Mouse (Mus musculus) cerebellum, postnatal 25 days (tissue): ENCODE results near the gene Slc16a13.

Experiments used
- DNase-seq, 2 experiments: peaks; one replicate each; pipeline ENCODE4 v3.0.0; 2021; ENCODE audit warnings: mixed read lengths in 2 of 2

Gene Slc16a13

DNA sequence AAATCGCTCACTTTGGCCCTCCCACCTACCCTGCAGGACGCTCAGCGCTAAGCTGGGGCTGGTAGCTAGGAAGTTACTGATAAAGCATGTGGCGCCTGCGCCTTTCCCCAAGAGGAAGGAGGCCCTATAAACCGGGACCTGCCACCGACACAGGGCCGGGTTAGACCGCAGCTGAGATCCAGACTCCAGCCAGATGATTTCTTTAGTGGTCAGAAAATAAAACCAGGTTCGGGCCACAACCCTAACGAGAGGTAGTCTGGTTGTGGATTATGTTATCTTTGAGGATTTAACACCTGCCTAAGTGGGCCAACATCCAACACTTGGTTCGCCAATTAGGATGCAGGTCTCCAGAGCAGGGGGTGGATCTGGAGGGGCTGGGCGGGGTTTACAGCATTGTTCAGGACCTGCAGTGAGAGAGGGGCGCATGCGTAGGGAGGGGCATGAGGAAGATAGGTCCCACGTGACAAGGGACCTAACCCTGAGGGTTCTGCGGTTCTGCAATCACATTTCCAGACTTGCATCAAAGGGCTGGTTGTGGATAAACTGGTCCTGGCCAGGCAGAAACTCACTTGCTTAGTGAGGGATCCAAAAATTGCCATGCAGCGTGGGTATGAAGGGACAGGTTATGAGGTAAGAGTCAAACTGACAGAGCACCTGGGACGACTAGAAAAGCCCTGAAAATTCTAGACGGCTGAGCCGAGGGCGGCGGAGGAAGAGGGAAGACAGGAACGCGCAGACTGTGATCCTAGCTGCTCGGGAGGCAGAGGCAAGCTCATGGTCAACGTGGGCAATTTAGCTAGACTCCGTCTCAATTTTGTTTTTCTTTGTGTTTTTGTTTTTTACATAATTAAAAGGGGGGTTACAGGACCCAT is at the start of gene Slc16a13:
Gene Slc16a13, minus strand, starts transcription at position 334 of the 872 bp plus-strand sequence.
- peak; percentile 95 to 98 for DNase-seq

DNA sequence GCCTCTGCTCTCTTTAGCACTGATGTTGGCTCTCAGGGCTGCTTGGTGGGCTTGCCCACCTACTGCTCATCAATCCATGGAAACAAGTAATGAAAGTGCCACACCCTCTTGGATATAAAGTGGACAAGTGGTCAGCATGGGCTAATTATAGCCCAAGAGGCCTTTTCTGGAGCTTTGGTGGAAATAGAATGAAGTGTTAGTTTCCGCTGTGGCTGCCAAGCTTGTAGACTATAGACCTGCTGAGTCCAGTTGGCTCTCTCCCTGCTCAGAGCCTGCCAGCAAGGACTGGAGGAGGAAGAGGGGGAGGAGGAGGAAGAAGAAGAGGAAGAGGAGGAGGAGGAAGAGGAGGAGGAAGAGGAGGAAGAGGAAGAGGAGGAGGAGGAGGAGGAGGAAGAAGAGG is 45.5 kb upstream of the Slc16a13 start:
- peak; percentile 38 to 57 for DNase-seq

DNA sequence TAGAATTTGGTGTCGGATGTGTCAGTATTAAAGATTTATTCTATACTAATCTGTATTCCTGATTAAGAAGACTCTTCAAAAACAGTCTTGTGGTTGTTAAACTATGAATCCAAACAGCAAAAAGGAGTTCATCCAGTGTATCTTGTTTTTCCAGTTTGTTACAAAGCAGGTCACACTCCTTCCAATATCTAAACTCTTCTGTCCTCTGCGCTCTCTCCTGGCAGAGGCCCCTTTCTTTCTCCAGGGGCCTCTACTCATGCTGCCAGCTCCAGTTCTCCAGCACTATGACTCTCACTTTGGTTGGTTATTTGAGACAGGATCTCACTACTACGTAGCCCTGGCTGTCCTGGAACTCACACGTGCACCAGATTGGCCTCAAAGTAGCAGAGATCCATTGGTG is 45.0 kb upstream of the Slc16a13 start:
- DNase-seq, result no peak

DNA sequence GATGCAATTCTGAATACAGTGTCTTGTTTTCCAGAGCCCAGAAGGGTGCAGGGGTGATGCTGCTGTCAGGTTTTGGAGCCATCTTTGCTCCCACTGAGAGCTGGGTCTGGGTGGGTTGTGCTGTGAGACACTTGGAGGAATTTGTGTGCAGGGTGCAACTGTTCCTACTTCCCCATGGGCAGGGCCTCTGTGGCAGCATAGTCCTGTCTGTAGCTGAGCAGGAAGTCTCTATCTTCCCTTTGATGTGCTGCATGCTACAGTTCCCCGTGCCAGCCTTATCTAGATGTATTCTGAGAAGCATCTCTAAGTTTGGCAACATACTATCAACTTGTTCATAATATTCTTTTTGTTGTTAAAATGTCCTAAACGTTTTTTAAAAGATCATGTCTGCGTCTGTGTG is 44.4 kb upstream of the Slc16a13 start:
- DNase-seq, result no peak

DNA sequence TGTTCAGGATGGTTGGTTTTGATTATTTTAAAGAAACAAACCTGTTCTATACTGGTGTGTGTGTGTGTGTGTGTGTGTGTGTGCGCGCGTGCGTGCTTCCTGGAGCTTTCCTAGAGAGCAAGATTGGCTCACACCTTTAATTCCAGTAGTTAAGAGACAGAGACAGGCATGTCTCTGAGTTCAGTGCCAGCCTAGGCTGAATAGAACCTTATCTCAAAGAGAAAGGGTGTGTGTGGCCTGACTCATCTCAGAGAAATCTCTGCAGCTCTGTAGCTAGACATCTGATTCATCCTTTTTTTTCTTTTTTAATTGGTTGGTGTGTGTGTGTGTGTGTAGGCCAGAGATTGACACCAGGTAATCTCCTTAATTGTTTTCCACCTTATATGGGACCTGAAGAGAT is 38.2 kb upstream of the Slc16a13 start:
- no peak for DNase-seq

DNA sequence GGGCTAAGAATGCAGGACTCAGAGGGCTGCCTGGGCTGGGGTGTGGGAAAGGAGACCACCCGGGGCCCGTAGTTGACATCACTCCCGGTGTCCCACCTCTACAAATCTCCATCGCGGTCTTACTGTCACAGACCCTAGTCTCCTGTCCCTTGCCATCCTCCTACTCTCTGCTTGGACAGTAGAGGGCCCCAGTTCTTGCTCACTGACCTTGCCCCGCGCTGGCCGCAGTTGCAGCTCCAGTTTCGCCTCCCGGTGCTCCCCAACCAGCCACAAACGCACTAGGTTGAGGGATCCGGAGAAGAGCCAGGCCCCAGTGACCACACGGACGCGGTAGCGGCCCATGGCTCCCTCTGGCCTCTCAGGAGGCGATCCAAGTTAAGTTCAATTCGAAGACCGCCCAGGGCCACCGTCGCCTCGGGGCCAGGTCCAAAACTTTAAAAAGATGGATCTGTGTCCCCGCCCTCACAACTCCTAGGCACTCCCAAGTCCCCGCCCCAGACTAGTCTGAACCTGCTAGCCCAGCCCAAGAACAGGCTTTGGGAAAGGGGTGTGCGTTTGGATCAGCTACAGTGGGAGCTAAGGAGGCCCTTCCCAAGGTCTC is 34.2 kb upstream of the Slc16a13 start, which contains the start of gene Alox12:
Gene Alox12, minus strand, starts transcription at position 423 of the 601 bp plus-strand sequence.
- DNase-seq, result peak; percentile 42 to 61

DNA sequence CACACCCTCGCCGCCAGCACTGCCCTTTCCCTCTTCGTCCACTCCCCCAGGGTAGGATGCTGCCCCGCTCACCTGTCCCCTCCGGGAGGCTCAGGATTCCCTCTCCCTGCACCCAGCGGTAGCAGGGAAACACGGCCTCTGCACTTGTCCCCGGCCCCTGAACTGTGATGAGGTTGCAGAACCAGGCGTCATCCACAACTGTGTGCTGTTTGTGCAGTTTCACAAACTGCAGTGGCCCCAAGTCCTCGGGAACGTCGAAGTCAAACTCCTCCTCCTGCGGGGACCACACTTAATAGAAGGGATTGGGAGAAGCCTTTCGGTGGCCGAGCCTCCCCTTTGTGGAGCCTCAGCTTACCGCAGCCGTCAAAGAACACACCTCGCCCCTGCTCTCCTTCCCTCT is 33.5 kb upstream of the Slc16a13 start:
- no peak for DNase-seq

DNA sequence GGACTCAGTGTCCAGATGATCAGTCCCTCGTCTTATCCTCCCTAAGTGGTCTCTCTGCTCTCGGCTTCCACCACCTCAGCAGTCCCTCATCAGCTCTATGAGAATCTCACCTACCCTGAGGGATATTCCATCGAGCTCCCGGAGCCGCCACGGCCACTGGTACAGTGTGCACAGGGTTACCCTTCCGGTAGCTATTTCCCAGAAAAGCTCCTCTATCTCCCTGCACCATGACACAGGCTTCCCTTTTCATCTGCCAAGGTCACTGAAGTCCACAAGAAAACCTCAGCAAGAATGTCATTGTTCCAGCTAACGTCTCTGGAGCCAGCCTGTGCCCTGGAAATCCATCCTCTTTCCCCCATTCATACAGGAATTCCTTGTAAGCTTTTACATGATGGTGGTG is 31.0 kb upstream of the Slc16a13 start:
- no peak for DNase-seq

DNA sequence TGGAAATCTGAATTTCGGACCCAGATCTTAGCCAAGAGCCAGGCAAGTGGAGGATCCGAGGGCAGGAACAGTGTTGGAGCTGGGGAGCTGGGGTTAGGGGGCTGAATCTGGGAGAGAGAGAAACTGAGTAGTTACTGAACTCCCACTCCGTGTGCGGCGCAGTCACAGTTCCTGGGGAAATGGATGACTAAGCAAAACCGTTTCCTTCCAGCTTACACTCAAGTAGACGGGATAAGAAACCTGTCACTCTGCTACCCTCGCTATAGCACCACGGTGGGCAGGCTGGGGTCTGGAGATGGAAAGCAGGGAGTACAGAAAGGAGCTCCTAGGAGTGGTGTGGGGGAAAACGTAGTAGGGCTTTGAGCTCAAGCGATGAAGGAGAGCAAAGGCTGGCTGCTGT is 29.3 kb upstream of the Slc16a13 start:
- DNase-seq, result no peak

DNA sequence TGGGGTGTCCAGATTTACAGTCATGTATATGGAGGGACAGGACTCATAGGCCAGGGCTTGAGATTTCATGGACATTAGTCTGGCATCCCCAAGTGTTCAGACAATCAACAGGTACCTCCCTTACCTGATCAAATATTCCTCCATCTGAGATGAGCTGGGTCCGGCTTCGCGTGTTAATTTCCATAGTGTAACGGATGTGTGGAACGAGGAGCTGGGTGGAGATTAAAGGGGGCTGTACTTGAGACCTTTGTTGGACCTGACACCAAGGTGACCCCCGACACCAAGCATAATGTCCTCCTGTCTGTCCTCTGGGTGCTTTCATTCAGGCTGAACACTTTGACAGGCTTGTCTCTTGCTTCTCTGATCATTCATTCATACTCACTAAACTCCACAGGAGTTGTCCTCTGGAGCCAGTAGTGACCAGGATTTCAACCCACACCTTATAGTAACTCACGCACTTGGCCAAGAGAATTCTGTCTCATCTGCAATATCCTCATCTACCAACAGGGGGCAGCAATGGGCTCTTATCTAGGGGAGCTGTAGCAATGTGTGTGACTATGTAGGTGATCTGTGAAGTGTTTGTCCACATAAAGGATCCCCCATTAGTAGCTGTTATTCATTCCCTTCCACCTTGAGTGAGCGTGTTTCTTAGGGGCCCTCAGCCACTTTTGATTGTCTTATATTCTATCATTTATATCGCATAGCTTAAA is 26.4 kb upstream of the Slc16a13 start:
- peak; percentile 66 to 85 for DNase-seq

DNA sequence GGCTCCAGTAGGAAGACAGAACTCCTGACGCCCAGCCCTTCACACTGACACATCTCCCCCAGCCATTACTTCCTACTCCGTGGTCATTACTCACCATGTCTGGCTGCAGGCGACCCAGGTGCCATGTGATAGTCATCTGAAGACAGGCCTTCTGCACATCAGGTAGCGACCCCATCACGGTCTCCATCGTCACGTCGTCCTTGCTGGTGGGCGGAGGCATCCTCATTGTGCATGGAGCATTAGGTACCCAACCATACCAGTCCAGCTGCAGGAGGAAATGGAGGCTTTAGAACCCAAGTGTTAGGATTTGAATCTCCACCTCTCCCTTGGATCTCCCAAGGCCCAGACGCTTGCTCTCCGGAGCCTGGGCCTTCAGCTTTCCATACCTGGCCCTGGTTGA is 21.7 kb upstream of the Slc16a13 start:
- no peak for DNase-seq

DNA sequence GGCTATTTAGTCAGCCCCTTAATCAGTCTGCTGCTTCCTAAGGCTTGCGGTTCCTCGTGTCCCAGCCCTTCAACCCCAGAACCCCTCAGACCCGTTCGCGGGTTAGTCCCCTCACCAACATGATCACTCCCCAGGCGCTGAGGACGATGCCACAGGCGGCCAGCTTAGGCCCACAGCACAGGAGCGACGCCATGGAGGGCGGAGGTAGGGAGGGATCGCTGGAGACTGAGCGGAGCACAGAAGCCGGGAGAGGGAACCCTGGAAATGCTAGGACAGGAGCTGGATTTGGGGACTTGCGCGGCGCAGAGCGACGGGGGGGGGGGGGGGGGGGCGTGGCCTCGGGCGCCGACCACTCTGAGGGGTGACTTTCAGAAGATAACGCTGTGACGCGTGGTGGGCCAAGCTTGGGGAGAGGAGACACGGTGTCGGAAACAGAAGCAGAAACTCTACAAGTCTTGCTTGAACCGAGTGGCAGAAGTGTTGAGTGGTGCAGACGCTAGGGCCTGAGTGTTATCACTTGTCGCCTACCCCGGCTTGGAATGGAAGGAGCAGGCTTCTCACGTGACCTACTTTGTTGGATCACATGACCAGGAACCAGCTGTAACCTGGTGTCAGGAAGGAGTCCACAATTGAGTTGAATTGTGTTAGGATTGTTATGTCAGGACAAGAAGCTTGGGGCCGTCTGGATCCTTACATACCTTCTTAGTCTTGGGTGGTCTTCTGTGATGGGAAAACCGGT is 18.8 kb upstream of the Slc16a13 start, which contains the start of the genes Gm21988 and Rnasek:
Gene Gm21988, minus strand, starts transcription at position 290 of the 739 bp plus-strand sequence.
Gene Rnasek, minus strand, starts transcription at position 302 of the 739 bp plus-strand sequence.
- peak; percentile 84 to 91 for DNase-seq

DNA sequence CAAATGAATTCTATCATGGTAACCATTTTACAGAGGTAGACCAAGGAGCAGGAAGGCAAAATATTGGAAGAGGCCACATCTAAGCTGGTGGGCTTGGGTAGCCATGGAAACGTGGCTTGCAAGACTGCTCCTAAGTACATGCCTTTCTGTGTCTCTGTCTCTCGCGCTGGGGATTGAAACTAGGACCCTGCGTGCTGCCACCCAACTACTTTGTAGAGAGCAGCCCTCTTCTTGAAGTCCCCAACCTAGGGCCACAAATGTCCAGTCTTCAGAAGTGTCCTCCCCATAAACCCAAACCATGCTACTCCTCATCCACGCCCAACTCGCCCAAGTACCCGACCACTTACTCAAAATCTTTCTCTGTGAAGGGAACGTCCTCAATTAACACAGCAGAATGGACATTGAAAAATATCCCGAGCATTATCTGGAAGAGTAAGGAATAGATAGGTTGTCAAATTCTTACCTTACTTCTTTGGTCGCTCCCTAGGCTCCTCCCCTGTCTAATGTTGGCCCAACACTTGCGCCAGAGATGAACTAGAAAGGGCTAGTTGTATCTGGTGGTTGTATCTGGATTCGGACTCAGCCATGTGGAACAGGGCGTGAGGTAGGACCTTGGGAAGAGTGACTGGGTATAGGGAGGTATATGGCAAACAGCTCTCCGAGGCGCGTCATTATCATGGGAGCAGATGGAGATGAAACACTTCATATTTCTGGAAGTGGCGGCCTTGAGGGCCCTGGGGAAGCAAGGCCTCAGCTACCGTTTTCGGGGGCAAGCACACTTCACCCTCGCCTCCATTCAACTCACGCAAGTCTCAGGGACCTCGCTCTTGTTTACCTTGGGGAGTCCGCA is 18.0 kb upstream of the Slc16a13 start:
- DNase-seq, result peak; percentile 35 to 51

DNA sequence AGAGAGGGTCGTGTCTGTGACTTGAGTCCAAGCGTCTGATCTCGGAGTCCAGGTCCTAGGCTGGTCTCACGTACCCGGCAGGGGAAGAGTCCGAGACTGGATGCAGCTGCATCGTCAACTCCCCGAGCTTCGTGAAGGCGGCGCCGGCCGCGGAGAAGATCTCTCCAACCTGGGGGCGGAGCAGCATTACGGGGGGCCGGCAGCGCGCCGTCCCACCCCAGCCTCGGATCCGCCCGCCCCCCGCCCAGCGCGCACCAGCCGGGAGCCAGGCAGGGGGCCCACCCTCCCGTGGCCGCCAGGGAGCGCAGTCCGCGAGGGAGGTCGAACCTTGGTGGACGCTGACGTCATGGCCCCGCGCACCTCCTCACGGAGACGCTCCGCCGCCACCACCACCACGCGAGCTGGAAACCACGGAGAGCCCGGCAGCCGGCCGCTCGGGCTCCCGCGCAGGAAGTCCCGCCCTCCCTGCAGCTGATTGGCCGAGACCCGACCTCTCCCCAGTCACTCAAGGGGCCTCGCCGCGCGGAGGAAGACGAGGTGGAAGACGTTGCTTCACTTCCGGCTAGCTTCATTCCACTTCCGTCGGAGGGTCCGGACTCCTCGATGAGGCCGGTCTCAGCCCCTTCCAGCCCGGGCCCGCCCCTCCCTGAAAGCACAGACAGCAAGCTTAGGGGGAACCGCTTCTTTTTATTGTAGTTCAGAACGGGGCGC is 16.7 kb upstream of the Slc16a13 start, which contains the start of gene 0610010K14Rik:
Gene 0610010K14Rik, minus strand, starts transcription at position 458 of the 711 bp plus-strand sequence.
- DNase-seq, result peak; percentile 99

DNA sequence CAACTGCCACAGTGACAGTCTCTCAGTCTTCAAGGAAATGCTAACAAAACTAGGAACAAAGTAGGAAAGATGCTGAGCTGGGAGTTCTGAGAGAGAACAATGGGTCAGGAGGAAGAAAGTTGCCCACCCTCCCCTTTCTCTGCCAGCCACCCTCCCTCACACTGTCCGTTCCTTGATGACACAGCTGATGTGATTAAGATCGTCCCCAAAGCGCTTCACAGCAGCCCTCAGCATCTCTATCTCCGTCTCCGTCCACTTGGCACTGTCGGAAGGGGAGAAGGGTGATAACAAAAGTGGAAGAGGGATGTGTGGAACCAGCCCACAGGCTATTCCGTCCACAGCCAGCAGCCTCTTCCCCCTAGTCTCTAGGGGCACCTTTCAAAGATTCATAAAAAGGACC is 15.9 kb upstream of the Slc16a13 start:
- peak in 1 of 2 experiments; percentile 41 for DNase-seq

DNA sequence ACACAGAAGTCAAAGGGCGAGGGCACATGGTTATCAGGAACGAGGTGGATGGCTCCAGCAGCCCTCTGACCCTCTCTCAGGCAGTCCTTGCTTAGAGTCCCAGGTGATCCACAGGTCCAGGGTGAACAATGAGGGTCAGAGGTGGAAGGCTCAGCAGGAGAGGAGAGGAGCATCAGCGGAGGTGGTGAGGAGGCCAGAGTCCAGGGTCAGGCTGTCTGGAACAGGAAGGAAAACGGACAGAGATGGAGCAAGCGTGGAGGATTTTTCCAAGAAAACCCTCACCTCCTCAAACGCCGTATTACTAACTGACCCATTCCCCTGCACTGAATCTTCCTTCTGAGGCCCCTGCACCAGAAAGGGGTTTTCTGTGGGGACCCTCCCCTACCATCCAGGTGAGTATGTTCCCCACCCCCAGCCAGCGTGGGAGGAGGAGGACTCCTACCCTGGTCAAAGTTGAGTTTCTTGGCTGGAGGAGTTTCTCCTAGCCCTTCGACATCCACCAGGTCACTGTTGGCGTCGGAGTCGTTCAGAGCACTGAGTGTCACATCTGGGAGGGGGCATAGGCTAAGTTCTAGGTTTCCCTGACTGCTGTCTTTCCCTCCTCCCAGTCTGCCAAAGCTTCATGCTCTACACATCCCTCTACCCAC is 14.5 kb upstream of the Slc16a13 start:
- DNase-seq, result no peak

DNA sequence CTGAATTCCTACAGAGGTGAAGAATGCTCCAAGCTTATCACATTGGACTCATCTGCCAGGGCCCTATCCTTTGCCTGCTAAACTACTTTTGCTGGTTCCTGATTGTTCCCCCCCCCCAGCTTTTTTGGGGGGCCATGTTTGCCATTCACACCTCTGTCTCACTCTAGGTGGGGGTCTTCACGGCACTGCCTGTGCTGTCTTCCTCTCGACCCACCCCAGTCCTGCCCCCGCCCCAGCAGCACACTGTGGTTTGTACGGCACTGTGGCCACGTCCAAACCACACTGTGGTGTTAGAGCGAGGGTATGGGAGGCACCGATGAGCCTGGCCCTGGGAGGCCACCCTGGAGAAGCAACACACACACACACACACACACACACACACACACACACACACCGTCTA is 13.6 kb upstream of the Slc16a13 start:
- DNase-seq, result no peak

DNA sequence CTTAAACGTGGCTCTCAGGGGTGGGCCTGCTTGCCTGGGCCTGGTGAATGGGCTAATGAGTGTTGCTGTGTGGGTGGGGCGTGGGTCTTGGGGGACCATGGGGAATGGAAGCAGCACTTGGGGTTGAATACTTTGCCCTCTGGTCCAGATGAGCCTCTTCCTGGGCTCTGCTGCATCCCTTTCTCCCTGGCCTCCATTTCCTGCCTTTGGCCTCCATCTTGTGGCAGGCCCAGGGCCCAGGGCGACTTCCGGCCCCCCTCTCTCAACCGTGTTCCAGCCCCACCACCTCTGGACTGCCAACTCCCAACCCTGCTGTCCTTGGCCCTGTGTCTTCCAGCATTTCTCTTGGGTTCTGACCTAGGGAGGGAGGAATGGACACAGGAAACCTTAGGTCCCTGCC is 13.2 kb upstream of the Slc16a13 start:
- peak in 1 of 2 experiments; percentile 47 for DNase-seq

DNA sequence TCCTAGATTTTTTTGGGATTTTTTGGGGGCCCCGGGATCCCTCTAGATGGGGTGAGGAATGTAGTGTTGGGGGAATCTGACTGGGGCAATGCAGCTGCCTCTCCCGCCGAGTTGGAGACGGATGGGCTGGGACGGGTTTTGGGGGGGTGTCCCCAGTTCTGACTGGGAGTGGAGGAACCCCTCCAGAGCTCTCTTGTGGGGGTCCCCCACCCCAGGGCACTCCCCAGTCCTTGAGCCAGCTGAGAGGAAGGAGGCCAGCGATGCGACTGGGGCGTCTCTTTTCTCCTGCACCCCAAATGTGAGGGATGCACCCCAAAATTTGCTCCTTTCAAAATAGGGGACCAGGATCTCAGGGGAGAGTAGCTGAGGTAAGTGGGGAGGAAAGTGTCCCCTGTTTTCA is 12.2 kb upstream of the Slc16a13 start:
- DNase-seq, result peak in 1 of 2 experiments; percentile 71

DNA sequence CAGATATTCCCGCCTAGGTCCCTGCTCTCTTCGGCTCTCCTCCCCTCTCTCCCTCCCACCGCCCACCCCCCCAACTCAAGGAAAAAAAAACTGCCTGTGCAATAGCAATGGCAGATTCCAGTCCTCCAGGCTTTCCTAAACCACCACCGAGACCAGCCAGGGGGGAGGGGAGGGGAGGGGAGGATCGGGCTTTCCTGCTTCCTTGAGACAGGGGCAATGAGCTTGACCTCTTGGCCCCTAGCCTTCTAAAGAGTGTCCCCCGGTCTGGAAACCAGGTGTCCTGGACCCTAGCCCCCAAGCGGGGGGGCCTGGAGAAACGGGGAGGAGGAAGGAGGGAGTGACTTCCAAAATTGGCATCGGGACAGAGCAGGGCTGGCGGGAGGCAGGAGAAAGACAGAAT is 11.7 kb upstream of the Slc16a13 start:
- DNase-seq, result peak; percentile 83 to 87
